Mouse (Mus musculus) liver, adult (tissue): ENCODE data around the gene Rhox3e.
"Not testable (repeated sequence)": the region's sequence is repeated elsewhere in the genome, so short reads cannot be mapped to it uniquely, and the experiment has no call there.

ENCODE experiments used
- GATA4 ChIP-seq: IDR thresholded peaks from 2 replicates; pipeline ENCODE4 v1.6.1; 2014; ENCODE audit warnings: mild to moderate bottlenecking, low read length; ENCODE audit not compliant: insufficient replicate concordance

The Rhox3e gene

DNA sequence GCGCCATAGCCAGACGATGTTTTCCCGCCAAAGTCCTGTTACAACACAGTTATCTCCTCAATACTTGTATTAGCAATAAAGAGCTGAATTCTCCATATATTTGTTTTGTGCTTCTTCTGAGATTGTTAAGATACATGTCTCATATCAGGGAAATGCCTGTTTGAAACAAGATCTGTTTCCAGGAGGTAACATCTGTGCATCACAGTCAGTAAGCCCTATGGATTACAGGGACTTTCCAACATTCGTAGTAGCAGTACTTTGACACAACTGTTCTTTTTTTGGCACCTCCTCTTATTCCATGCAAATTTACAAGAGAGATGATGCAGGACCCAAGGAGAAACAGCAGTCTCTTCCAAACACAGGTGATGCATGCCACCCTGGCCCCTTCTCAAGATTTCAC is at the start of gene Rhox3e:
Rhox3e (plus strand) TSS at position 301 of the 400 bp plus-strand sequence.
- not testable (repeated sequence) for TF ChIP-seq GATA4

DNA sequence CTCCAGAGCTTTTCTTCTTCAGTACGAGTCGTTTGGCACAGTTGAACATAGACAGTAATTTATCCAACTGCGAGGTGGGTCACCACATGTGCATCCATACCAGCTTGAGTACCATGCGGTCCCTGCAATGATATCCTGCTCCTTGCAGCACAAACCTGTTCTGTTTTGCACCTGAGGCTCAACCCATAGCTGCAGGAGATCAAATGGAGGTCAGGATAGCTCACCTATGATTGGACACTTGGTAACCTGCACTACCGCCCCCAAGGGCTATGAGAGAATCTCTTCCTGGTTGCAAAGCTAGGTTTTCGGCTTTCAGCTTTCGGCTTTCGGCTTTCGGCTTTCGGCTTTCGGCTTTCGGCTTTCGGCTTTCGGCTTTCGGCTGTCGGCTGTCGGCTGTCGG is 27.8 kb upstream of the Rhox3e start, which contains the start of gene Rhox4d:
Rhox4d (plus strand) TSS at position 301 of the 400 bp plus-strand sequence.
- TF ChIP-seq GATA4, result not testable (repeated sequence)

DNA sequence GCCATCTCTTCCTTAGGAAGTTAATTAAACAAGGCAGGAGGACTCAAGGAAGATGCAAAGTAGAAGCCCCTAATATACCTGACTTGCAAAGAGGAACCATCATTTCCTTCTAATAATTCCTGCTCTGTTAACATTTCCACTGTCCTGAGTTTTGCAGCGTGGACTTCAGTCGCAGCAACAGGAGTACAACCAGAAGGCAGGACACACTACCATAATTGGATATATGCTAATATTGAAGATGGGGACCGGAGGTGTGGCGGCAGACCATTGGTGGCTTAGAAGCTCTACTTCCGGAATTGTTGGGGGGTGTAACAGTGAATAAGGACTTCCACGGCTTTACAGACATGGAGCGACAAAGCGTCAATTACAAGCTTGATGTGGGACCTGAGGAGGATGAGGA is 11.7 kb upstream of the Rhox3e start, which contains the start of gene Rhox2e:
Rhox2e (plus strand) TSS at position 301 of the 400 bp plus-strand sequence.
- TF ChIP-seq GATA4, result not testable (repeated sequence)

DNA sequence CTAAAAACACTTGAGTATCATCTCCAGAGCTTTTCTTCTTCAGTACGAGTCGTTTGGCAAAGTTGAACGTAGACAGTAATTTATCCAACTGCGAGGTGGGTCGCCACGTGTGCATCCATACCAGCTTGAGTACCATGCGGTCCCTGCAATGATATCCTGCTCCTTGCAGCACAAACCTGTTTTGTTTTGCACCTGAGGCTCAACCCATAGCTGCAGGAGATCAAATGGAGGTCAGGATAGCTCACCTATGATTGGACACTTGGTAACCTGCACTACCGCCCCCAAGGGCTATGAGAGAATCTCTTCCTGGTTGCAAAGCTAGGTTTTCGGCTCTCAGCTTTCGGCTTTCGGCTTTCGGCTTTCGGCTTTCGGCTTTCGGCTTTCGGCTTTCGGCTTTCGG is 15.3 kb downstream of the Rhox3e start, which contains the start of gene Rhox4e:
Rhox4e (plus strand) TSS at position 301 of the 400 bp plus-strand sequence.
- not testable (repeated sequence) for TF ChIP-seq GATA4

DNA sequence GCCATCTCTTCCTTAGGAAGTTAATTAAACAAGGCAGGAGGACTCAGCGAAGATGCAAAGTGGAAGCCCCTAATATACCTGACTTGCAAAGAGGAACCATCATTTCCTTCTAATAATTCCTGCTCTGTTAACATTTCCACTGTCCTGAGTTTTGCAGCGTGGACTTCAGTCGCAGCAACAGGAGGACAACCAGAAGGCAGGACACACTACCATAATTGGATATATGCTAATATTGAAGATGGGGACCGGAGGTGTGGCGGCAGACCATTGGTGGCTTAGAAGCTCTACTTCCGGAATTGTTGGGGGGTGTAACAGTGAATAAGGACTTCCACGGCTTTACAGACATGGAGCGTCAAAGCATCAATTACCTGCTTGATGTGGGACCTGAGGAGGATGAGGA is 29.3 kb downstream of the Rhox3e start, which contains the start of gene Rhox2f:
Rhox2f (plus strand) TSS at position 301 of the 400 bp plus-strand sequence.
- TF ChIP-seq GATA4, result not testable (repeated sequence)

DNA sequence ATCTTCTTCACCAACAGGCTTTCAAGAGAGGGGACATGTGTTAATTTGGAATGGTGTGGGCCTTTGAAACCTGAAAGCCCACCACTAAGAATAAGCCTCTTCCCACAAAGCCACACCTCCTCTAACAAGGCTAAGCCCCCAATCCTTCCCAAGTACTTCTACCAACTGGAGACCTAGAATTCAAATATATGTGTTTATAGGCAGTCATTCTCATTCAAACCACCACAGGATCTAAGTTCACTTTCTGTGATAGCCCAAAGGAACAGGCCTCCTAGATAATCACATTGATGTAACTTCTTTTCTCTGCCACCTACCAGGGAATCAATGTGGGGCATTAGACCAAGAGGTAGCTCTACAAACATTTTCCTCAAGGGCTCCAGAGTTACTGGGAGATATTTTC is 38.9 kb downstream of the Rhox3e start, which contains the start of gene Rhox3f:
Rhox3f (plus strand) TSS at position 301 of the 400 bp plus-strand sequence.
- TF ChIP-seq GATA4, result not testable (repeated sequence)
